Mouse (Mus musculus) layer of hippocampus, postnatal 10 days (tissue): ENCODE measurements around the gene Smarca2. TPM values are rescaled to one million over a fixed set of nuclear protein-coding genes. Genes with fewer than 3 reads are reported as not detected.
A peak's percentile ranks its signal among the peaks of the same experiment; 100 is the strongest.
"Not testable (repeated sequence)": the region's sequence is repeated elsewhere in the genome, so short reads cannot be mapped to it uniquely, and the experiment has no call there.

Source experiments
- DNase-seq, 2 experiments: peaks; one replicate each; pipeline ENCODE4 v3.0.0; 2021; ENCODE audit warnings: low spot score in 2 of 2
- total RNA-seq, 2 experiments: library from RNA; stranded (reverse); gene quantifications; 2 replicates each; pipeline ENCODE4 v1.2.3; 2021

The Smarca2 gene
- total RNA-seq, 2 experiments from 2014 or later: 150 to 169 TPM

- DNase-seq: no peak
These were observed 8.8 kb downstream of the Smarca2 start for GRCm38 (mm10) chr19:26613665-26614064.

- DNase-seq: no peak
These were observed 11.4 kb downstream of the Smarca2 start for GRCm38 (mm10) chr19:26616271-26616670.

GRCm38 (mm10) chr19:26617287-26617686, 12.4 kb downstream of the Smarca2 start:
- DNase-seq: no peak

- DNase-seq: peak; percentile 54 to 63
These were observed 25.9 kb downstream of the Smarca2 start for GRCm38 (mm10) chr19:26630712-26631235.

GRCm38 (mm10) chr19:26632228-26632627, 27.4 kb downstream of the Smarca2 start:
- no peak for DNase-seq

- DNase-seq: no peak
These were observed 35.7 kb downstream of the Smarca2 start for GRCm38 (mm10) chr19:26640556-26640955.

GRCm38 (mm10) chr19:26641269-26641668, 36.4 kb downstream of the Smarca2 start:
- no peak for DNase-seq

GRCm38 (mm10) chr19:26643011-26643410, 38.2 kb downstream of the Smarca2 start:
- DNase-seq: no peak

- DNase-seq: no peak
These were observed 39.1 kb downstream of the Smarca2 start for GRCm38 (mm10) chr19:26643936-26644335.

GRCm38 (mm10) chr19:26645016-26645415, 40.2 kb downstream of the Smarca2 start:
- no peak for DNase-seq

- no peak for DNase-seq
These were observed 41.3 kb downstream of the Smarca2 start for GRCm38 (mm10) chr19:26646128-26646527.

- DNase-seq: no peak
These were observed 45.9 kb downstream of the Smarca2 start for GRCm38 (mm10) chr19:26650585-26651273.

- DNase-seq: no peak
These were observed 53.5 kb downstream of the Smarca2 start for GRCm38 (mm10) chr19:26658324-26658723.

GRCm38 (mm10) chr19:26659976-26660375, 55.1 kb downstream of the Smarca2 start:
- no peak for DNase-seq

- DNase-seq: no peak
These were observed 56.3 kb downstream of the Smarca2 start for GRCm38 (mm10) chr19:26661198-26661597.

- no peak for DNase-seq
These were observed 61.5 kb downstream of the Smarca2 start for GRCm38 (mm10) chr19:26666303-26666702.

GRCm38 (mm10) chr19:26670089-26670488, 65.2 kb downstream of the Smarca2 start:
- no peak for DNase-seq

- DNase-seq: not testable (repeated sequence)
These were observed 66.6 kb downstream of the Smarca2 start for GRCm38 (mm10) chr19:26671413-26671812.

- peak; percentile 23 to 31 for DNase-seq
These were observed 71.1 kb downstream of the Smarca2 start for GRCm38 (mm10) chr19:26675917-26676316.

- DNase-seq: peak; percentile 30 to 47
These were observed 73.7 kb downstream of the Smarca2 start for GRCm38 (mm10) chr19:26678543-26678942.

GRCm38 (mm10) chr19:26679674-26680073, 74.8 kb downstream of the Smarca2 start:
- no peak for DNase-seq

- no peak for DNase-seq
These were observed 76.7 kb downstream of the Smarca2 start for GRCm38 (mm10) chr19:26681549-26681948.

GRCm38 (mm10) chr19:26682130-26682529, 77.3 kb downstream of the Smarca2 start:
- DNase-seq: no peak
